Mouse (Mus musculus) mouse embryonic stem cell (cell line): ENCODE data around the gene Dhx9.
"Not testable (repeated sequence)": the region's sequence is repeated elsewhere in the genome, so short reads cannot be mapped to it uniquely, and the experiment has no call there.

ENCODE experiments used
- in situ Hi-C, 2 experiments: fragments of 300-500 bp; cut with MboI; formaldehyde crosslinking; loops; 1 replicate in 1 of 2; 3 replicates in 1 of 2; pipeline ENCODE4 v1.14.3; 2019 to 2020; ENCODE audit warnings: low sequenced_read_pairs in 2 of 2, low pct_unique_long_range_greater_than_20kb in 1 of 2, mixed read lengths in 1 of 2; ENCODE audit not compliant: unreplicated experiment in 1 of 2

Gene Dhx9

GRCm38 (mm10) chr1:153437536-153437935 lies 49.9 kb downstream of the Dhx9 start:
- in situ Hi-C loops: loop anchor here in 1 of 2 experiments (25.0 kb wide), 1 partner anchor 900 kb away; no protein-coding TSS in a partner anchor

GRCm38 (mm10) chr1:153433851-153434589 lies 53.4 kb downstream of the Dhx9 start:
- in situ Hi-C loops: loop anchor here in 1 of 2 experiments (25.0 kb wide), 1 partner anchor 897 kb away; no protein-coding TSS in a partner anchor

GRCm38 (mm10) chr1:153432329-153432728 lies 55.1 kb downstream of the Dhx9 start:
- in situ Hi-C loops: loop anchor here in 1 of 2 experiments (25.0 kb wide), 1 partner anchor 895 kb away; no protein-coding TSS in a partner anchor

- in situ Hi-C loops: loop anchor here in 1 of 2 experiments (25.0 kb wide), 1 partner anchor 894 kb away; no protein-coding TSS in a partner anchor
Observed at GRCm38 (mm10) chr1:153431701-153432100, 55.8 kb downstream of the Dhx9 start.

- in situ Hi-C loops: loop anchor here in 1 of 2 experiments (25.0 kb wide), 1 partner anchor 894 kb away; no protein-coding TSS in a partner anchor
Observed at GRCm38 (mm10) chr1:153431158-153431557, 56.3 kb downstream of the Dhx9 start.

- in situ Hi-C loops: loop anchor here in 1 of 2 experiments (25.0 kb wide), 1 partner anchor 888 kb away; no protein-coding TSS in a partner anchor
Observed at GRCm38 (mm10) chr1:153424770-153425584, 62.5 kb downstream of the Dhx9 start, which contains the start of gene Shcbp1l. TSS of gene Shcbp1l (plus strand) at chr1:153425162.

- in situ Hi-C loops: no loop called here
Observed at GRCm38 (mm10) chr1:153424271-153424670, 63.2 kb downstream of the Dhx9 start.

- in situ Hi-C loops: not testable (repeated sequence)
Observed at GRCm38 (mm10) chr1:153417805-153418204, 69.7 kb downstream of the Dhx9 start.

- in situ Hi-C loops: not testable (repeated sequence)
Observed at GRCm38 (mm10) chr1:153416271-153416832, 71.1 kb downstream of the Dhx9 start.

- in situ Hi-C loops: not testable (repeated sequence)
Observed at GRCm38 (mm10) chr1:153415742-153416141, 71.7 kb downstream of the Dhx9 start.

GRCm38 (mm10) chr1:153414962-153415361 lies 72.5 kb downstream of the Dhx9 start:
- in situ Hi-C loops: no loop called here

GRCm38 (mm10) chr1:153414114-153414723 lies 73.2 kb downstream of the Dhx9 start:
- in situ Hi-C loops: not testable (repeated sequence)

- in situ Hi-C loops: not testable (repeated sequence)
Observed at GRCm38 (mm10) chr1:153413397-153414020, 74.0 kb downstream of the Dhx9 start.

- in situ Hi-C loops: not testable (repeated sequence)
Observed at GRCm38 (mm10) chr1:153412663-153413396, 74.6 kb downstream of the Dhx9 start.

GRCm38 (mm10) chr1:153411723-153412122 lies 75.7 kb downstream of the Dhx9 start:
- in situ Hi-C loops: no loop called here

GRCm38 (mm10) chr1:153410915-153411314 lies 76.5 kb downstream of the Dhx9 start:
- in situ Hi-C loops: not testable (repeated sequence)

GRCm38 (mm10) chr1:153408296-153408695 lies 79.2 kb downstream of the Dhx9 start:
- in situ Hi-C loops: not testable (repeated sequence)
